Mouse (Mus musculus): ENCODE measurements around the gene Edc3. TPM values are rescaled to one million over a fixed set of nuclear protein-coding genes. Genes with fewer than 3 reads are reported as not detected.
A peak's percentile ranks its signal among the peaks of the same experiment; 100 is the strongest.

The Edc3 gene
- polyA plus RNA-seq, 2 experiments = 6.9 to 10.3 TPM

- no peak overlapping the region for H3K4me2 ChIP-seq (ENCODE audit: low read depth)
- H3K9ac ChIP-seq (replicated peaks) = no peak overlapping the region
- no peaks in the 10 kb centered on the region for H3K27me3 ChIP-seq (ENCODE audit: control insufficient read depth, insufficient read depth, low read length)
- DNase-seq (ENCODE audit: low read depth in 3 of 3, low spot score in 3 of 3) (no peak), ATAC-seq (ENCODE audit: insufficient read depth) (no peak)
- no peak overlapping the region for H3K27ac ChIP-seq
- 79% methylated on average over 1 of the region's 1 CpGs for WGBS (ENCODE audit: insufficient replicate concordance)
- peaks cover 0 to 7% of the 10 kb centered on the region in 2 experiments; a peak in 2 of 4 replicates for H3K4me1 ChIP-seq (replicated peaks; ENCODE audit: control insufficient read depth in 2 of 2, insufficient read depth in 2 of 2, low read length in 1 of 2)
- TF ChIP-seq EP300 (IDR thresholded peaks at IDR 0.05; ENCODE audit: low read depth) = no peak
- no peak for TF ChIP-seq CTCF (IDR thresholded peaks at IDR 0.05; ENCODE audit: low read depth)
- H3K9me3 ChIP-seq (ENCODE audit: control insufficient read depth, low read length) = no peaks in the 10 kb centered on the region
- H3K36me3 ChIP-seq (replicated peaks; ENCODE audit: control insufficient read depth, insufficient read depth, low read depth) = peaks cover 22% of the 10 kb centered on the region
- H3K4me3 ChIP-seq (ENCODE audit: insufficient read depth in 1 of 2, low read depth in 2 of 2, low read length in 2 of 2) = no peak overlapping the region
Measured at GRCm38 (mm10) chr9:57722371-57722770, 14.0 kb downstream of the Edc3 start.

GRCm38 (mm10) chr9:57723315-57723715, 15.0 kb downstream of the Edc3 start:
- Histone ChIP-seq H3K27ac (no peak overlapping the region), H3K9ac (replicated peaks) (no peak overlapping the region), H3K4me1 (replicated peaks; ENCODE audit: control insufficient read depth in 2 of 2, insufficient read depth in 2 of 2, low read length in 1 of 2) (peaks cover 0 to 7% of the 10 kb centered on the region in 2 experiments; a peak in 2 of 4 replicates), H3K4me3 (ENCODE audit: insufficient read depth in 1 of 2, low read depth in 2 of 2, low read length in 2 of 2) (no peak overlapping the region), H3K4me2 (ENCODE audit: low read depth) (0 out of 2 replicates have a peak overlapping the region, but pooled peaks have one; percentile 31), H3K36me3 (replicated peaks; ENCODE audit: control insufficient read depth, insufficient read depth, low read depth) (peaks cover 19% of the 10 kb centered on the region), H3K27me3 (ENCODE audit: control insufficient read depth, insufficient read depth, low read length) (no peaks in the 10 kb centered on the region), H3K9me3 (ENCODE audit: control insufficient read depth, low read length) (no peaks in the 10 kb centered on the region)
- peak; percentile 39; the same call in 1 of the 2 replicates for ATAC-seq (ENCODE audit: insufficient read depth)
- DNase-seq (ENCODE audit: low read depth in 3 of 3, low spot score in 3 of 3) = peak in 2 of 3 experiments; percentile 20 to 40
- TF ChIP-seq CTCF (IDR thresholded peaks at IDR 0.05; ENCODE audit: low read depth) (no peak), EP300 (IDR thresholded peaks at IDR 0.05; ENCODE audit: low read depth) (no peak)
- 55% methylated on average over 5 of the region's 5 CpGs for WGBS (ENCODE audit: insufficient replicate concordance)

GRCm38 (mm10) chr9:57723796-57724195, 15.5 kb downstream of the Edc3 start:
- no peak for ATAC-seq (ENCODE audit: insufficient read depth)
- no peak overlapping the region for H3K27ac ChIP-seq
- H3K4me2 ChIP-seq (ENCODE audit: low read depth) = no peak overlapping the region
- no peak for TF ChIP-seq EP300 (IDR thresholded peaks at IDR 0.05; ENCODE audit: low read depth)
- no peak for TF ChIP-seq CTCF (IDR thresholded peaks at IDR 0.05; ENCODE audit: low read depth)
- peaks cover 17% of the 10 kb centered on the region for H3K36me3 ChIP-seq (replicated peaks; ENCODE audit: control insufficient read depth, insufficient read depth, low read depth)
- H3K9me3 ChIP-seq (ENCODE audit: control insufficient read depth, low read length) = no peaks in the 10 kb centered on the region
- H3K4me1 ChIP-seq (replicated peaks; ENCODE audit: control insufficient read depth in 2 of 2, insufficient read depth in 2 of 2, low read length in 1 of 2) = peaks cover 0 to 7% of the 10 kb centered on the region in 2 experiments; a peak in 2 of 4 replicates
- DNase-seq (ENCODE audit: low read depth in 3 of 3, low spot score in 3 of 3) = no peak
- H3K4me3 ChIP-seq (ENCODE audit: insufficient read depth in 1 of 2, low read depth in 2 of 2, low read length in 2 of 2) = no peak overlapping the region
- no peaks in the 10 kb centered on the region for H3K27me3 ChIP-seq (ENCODE audit: control insufficient read depth, insufficient read depth, low read length)
- no peak overlapping the region for H3K9ac ChIP-seq (replicated peaks)
- 76% methylated on average over 5 of the region's 5 CpGs for WGBS (ENCODE audit: insufficient replicate concordance)

- no peaks in the 10 kb centered on the region for H3K27me3 ChIP-seq (ENCODE audit: control insufficient read depth, insufficient read depth, low read length)
- TF ChIP-seq EP300 (IDR thresholded peaks at IDR 0.05; ENCODE audit: low read depth) (no peak), CTCF (IDR thresholded peaks at IDR 0.05; ENCODE audit: low read depth) (no peak)
- H3K4me2 ChIP-seq (ENCODE audit: low read depth) = no peak overlapping the region
- peaks cover 23% of the 10 kb centered on the region for H3K36me3 ChIP-seq (replicated peaks; ENCODE audit: control insufficient read depth, insufficient read depth, low read depth)
- no peaks in the 10 kb centered on the region for H3K9me3 ChIP-seq (ENCODE audit: control insufficient read depth, low read length)
- H3K27ac ChIP-seq = no peak overlapping the region
- peaks cover 0 to 7% of the 10 kb centered on the region in 2 experiments; a peak in 2 of 4 replicates for H3K4me1 ChIP-seq (replicated peaks; ENCODE audit: control insufficient read depth in 2 of 2, insufficient read depth in 2 of 2, low read length in 1 of 2)
- DNase-seq (ENCODE audit: low read depth in 3 of 3, low spot score in 3 of 3) = no peak
- no peak for ATAC-seq (ENCODE audit: insufficient read depth)
- H3K4me3 ChIP-seq (ENCODE audit: insufficient read depth in 1 of 2, low read depth in 2 of 2, low read length in 2 of 2) = no peak overlapping the region
- WGBS (ENCODE audit: insufficient replicate concordance) = 83% methylated on average over 3 of the region's 3 CpGs
- no peak overlapping the region for H3K9ac ChIP-seq (replicated peaks)
Measured at GRCm38 (mm10) chr9:57724701-57725100, 16.4 kb downstream of the Edc3 start.

- Histone ChIP-seq H3K9me3 (ENCODE audit: control insufficient read depth, low read length) (no peaks in the 10 kb centered on the region), H3K4me2 (ENCODE audit: low read depth) (no peak overlapping the region), H3K4me1 (replicated peaks; ENCODE audit: control insufficient read depth in 2 of 2, insufficient read depth in 2 of 2, low read length in 1 of 2) (peaks cover 0 to 6% of the 10 kb centered on the region in 2 experiments; a peak in 2 of 4 replicates), H3K27me3 (ENCODE audit: control insufficient read depth, insufficient read depth, low read length) (no peaks in the 10 kb centered on the region), H3K4me3 (ENCODE audit: insufficient read depth in 1 of 2, low read depth in 2 of 2, low read length in 2 of 2) (no peak overlapping the region), H3K36me3 (replicated peaks; ENCODE audit: control insufficient read depth, insufficient read depth, low read depth) (peaks cover 18% of the 10 kb centered on the region), H3K9ac (replicated peaks) (no peak overlapping the region), H3K27ac (no peak overlapping the region)
- DNase-seq (ENCODE audit: low read depth in 3 of 3, low spot score in 3 of 3) (no peak), ATAC-seq (ENCODE audit: insufficient read depth) (no peak)
- TF ChIP-seq EP300 (IDR thresholded peaks at IDR 0.05; ENCODE audit: low read depth) (no peak), CTCF (IDR thresholded peaks at IDR 0.05; ENCODE audit: low read depth) (peak; percentile 59)
- WGBS (ENCODE audit: insufficient replicate concordance) = 94% methylated on average over 1 of the region's 1 CpGs
Measured at GRCm38 (mm10) chr9:57728312-57728711, 20.0 kb downstream of the Edc3 start.

Measured in liver, embryonic 14.5 days (tissue).